Mouse (Mus musculus) CH12.LX (cell line): Measurements from ENCODE around the gene Tbl3. TPM values are rescaled to one million over a fixed set of nuclear protein-coding genes. Genes with fewer than 3 reads are reported as not detected.

Experiments
- DNase-seq: peaks from one replicate; pipeline ENCODE4 v3.0.0-alpha.2; 2013; ENCODE audit errors: extremely low read depth
- H3K27ac ChIP-seq: 2 replicates; pipeline ENCODE4 v1.5.1; 2012; ENCODE audit warnings: low read depth, mild to moderate bottlenecking, control low read depth, moderate library complexity; ENCODE audit not compliant: insufficient read depth
- H3K27me3 ChIP-seq: replicated peaks from 2 replicates; pipeline ENCODE3; 2012; ENCODE audit warnings: inconsistent platforms
- H3K36me3 ChIP-seq, 2 experiments: replicated peaks in 1 of 2; 2 replicates each; pipeline versions ENCODE3 to v1.6.1; 2012; ENCODE audit warnings: inconsistent platforms in 1 of 2, low read length in 1 of 2, mild to moderate bottlenecking in 1 of 2, mixed read lengths in 1 of 2, moderate library complexity in 1 of 2; ENCODE audit not compliant: control insufficient read depth in 1 of 2, insufficient read depth in 1 of 2
- H3K4me1 ChIP-seq, 2 experiments: 2 replicates each; pipeline ENCODE4 v1.6.1; 2012; ENCODE audit warnings: inconsistent platforms in 1 of 2, moderate library complexity in 1 of 2; ENCODE audit not compliant: insufficient read depth in 2 of 2, control insufficient read depth in 1 of 2
- H3K4me2 ChIP-seq: 2 replicates; pipeline ENCODE4 v1.6.1; 2012; ENCODE audit warnings: low read depth, mild to moderate bottlenecking, control low read depth; ENCODE audit not compliant: poor library complexity, insufficient read depth, severe bottlenecking
- H3K4me3 ChIP-seq, 3 experiments: fragments of 150-350 bp in 1 of 3; sonication (generic) in 1 of 3; replicated peaks in 1 of 3; 2 replicates each; pipeline versions ENCODE3 to v1.5.1; 2011 to 2012; ENCODE audit warnings: low read depth in 2 of 3, low read length in 2 of 3, mild to moderate bottlenecking in 2 of 3, moderate library complexity in 2 of 3, control low read depth in 1 of 3, improper control_type of control experiment in 1 of 3, inconsistent platforms in 1 of 3, mixed read lengths in 1 of 3; ENCODE audit not compliant: poor library complexity in 1 of 3
- H3K79me2 ChIP-seq: replicated peaks from 2 replicates; pipeline ENCODE4 v1.6.1; 2012; ENCODE audit warnings: mild to moderate bottlenecking, moderate library complexity; ENCODE audit not compliant: control insufficient read depth, poor library complexity, insufficient read depth, severe bottlenecking; ENCODE audit errors: extremely low read depth
- H3K9ac ChIP-seq: 2 replicates; pipeline ENCODE4 v1.6.1; 2012; ENCODE audit warnings: low read depth, mild to moderate bottlenecking, control low read depth, moderate library complexity; ENCODE audit not compliant: insufficient read depth
- H3K9me3 ChIP-seq: replicated peaks from 2 replicates; pipeline ENCODE3; 2012; ENCODE audit warnings: low read length, inconsistent platforms, mixed read lengths
- BHLHE40 ChIP-seq: IDR thresholded peaks from 2 replicates; pipeline ENCODE4 v1.6.1; 2011; ENCODE audit warnings: mild to moderate bottlenecking, low read depth, low read length, improper control_type of control experiment
- CHD1 ChIP-seq: IDR thresholded peaks from 2 replicates; pipeline ENCODE4 v1.6.1; 2012; ENCODE audit warnings: low read depth, low read length, improper control_type of control experiment, inconsistent platforms
- E2F4 ChIP-seq: IDR thresholded peaks from 2 replicates; pipeline ENCODE4 v1.6.1; 2011; ENCODE audit warnings: low read depth, low read length, improper control_type of control experiment; ENCODE audit not compliant: insufficient replicate concordance
- EP300 ChIP-seq: IDR thresholded peaks from 2 replicates; pipeline ENCODE4 v1.6.1; 2011; ENCODE audit warnings: low read length, improper control_type of control experiment
- IRF4 ChIP-seq: IDR thresholded peaks from 2 replicates; pipeline ENCODE4 v1.6.1; 2014; ENCODE audit warnings: low read depth, mild to moderate bottlenecking, inconsistent platforms, low read length, improper control_type of control experiment
- JUN ChIP-seq: IDR thresholded peaks from 2 replicates; pipeline ENCODE4 v1.6.1; 2011; ENCODE audit warnings: low read depth, mild to moderate bottlenecking, low read length, improper control_type of control experiment, moderate library complexity; ENCODE audit not compliant: insufficient read depth
- JUND ChIP-seq: conservative IDR thresholded peaks from 2 replicates; pipeline ENCODE4 v1.6.1; 2011; ENCODE audit warnings: low read depth, low read length, improper control_type of control experiment
- KAT2A ChIP-seq: IDR thresholded peaks from 2 replicates; pipeline ENCODE4 v1.6.1; 2012; ENCODE audit warnings: low read length, improper control_type of control experiment, inconsistent platforms; ENCODE audit not compliant: insufficient replicate concordance
- MAFK ChIP-seq: IDR thresholded peaks from 2 replicates; pipeline ENCODE4 v1.6.1; 2011; ENCODE audit warnings: low read length, improper control_type of control experiment; ENCODE audit not compliant: insufficient replicate concordance
- MEF2A ChIP-seq: IDR thresholded peaks from 2 replicates; pipeline ENCODE4 v1.6.1; 2014; ENCODE audit warnings: low read depth, mild to moderate bottlenecking, inconsistent platforms, low read length, improper control_type of control experiment, borderline replicate concordance
- MXI1 ChIP-seq: IDR thresholded peaks from 2 replicates; pipeline ENCODE4 v1.6.1; 2011; ENCODE audit warnings: mild to moderate bottlenecking, low read depth, low read length, improper control_type of control experiment
- MYC ChIP-seq: IDR thresholded peaks from 2 replicates; pipeline ENCODE4 v1.6.1; 2011; ENCODE audit warnings: low read depth, mild to moderate bottlenecking, improper control_type of control experiment, low read length
- NELFE ChIP-seq: IDR thresholded peaks from 2 replicates; pipeline ENCODE4 v1.6.1; 2011; ENCODE audit warnings: low read depth, low read length, improper control_type of control experiment
- RAD21 ChIP-seq: IDR thresholded peaks from 2 replicates; pipeline ENCODE4 v1.6.1; 2011; ENCODE audit warnings: low read depth, mild to moderate bottlenecking, low read length, improper control_type of control experiment, moderate library complexity
- SIN3A ChIP-seq: IDR thresholded peaks from 2 replicates; pipeline ENCODE4 v1.6.1; 2012; ENCODE audit warnings: low read length, improper control_type of control experiment, inconsistent platforms
- SMC3 ChIP-seq: IDR thresholded peaks from 2 replicates; pipeline ENCODE4 v1.6.1; 2011; ENCODE audit warnings: low read depth, low read length, improper control_type of control experiment
- TCF12 ChIP-seq: IDR thresholded peaks from 2 replicates; pipeline ENCODE4 v1.6.1; 2014; ENCODE audit warnings: low read depth, mild to moderate bottlenecking, inconsistent platforms, low read length, improper control_type of control experiment
- UBTF ChIP-seq: IDR thresholded peaks from 2 replicates; pipeline ENCODE4 v1.6.1; 2012; ENCODE audit warnings: low read depth, mild to moderate bottlenecking, inconsistent platforms, low read length, improper control_type of control experiment, moderate library complexity
- USF1 ChIP-seq: IDR thresholded peaks from 2 replicates; pipeline ENCODE4 v1.6.1; 2014; ENCODE audit warnings: low read depth, mild to moderate bottlenecking, inconsistent platforms, low read length, improper control_type of control experiment
- USF2 ChIP-seq: conservative IDR thresholded peaks from 2 replicates; pipeline ENCODE4 v1.6.1; 2011; ENCODE audit warnings: low read depth, low read length, improper control_type of control experiment
- ZMIZ1 ChIP-seq: IDR thresholded peaks from 2 replicates; pipeline ENCODE4 v1.6.1; 2012; ENCODE audit warnings: low read depth, mild to moderate bottlenecking, inconsistent platforms, low read length, improper control_type of control experiment
- dilution Hi-C: fragments of 300-500 bp; cut with MboI; formaldehyde crosslinking; loops from 2 replicates; pipeline ENCODE4 v1.14.3; 2020; ENCODE audit warnings: low sequenced_read_pairs; ENCODE audit not compliant: extremely low pct_unique_long_range_greater_than_20kb, extremely low pct_ligation_motif_present
- in situ Hi-C: fragments of 300-500 bp; cut with MboI; formaldehyde crosslinking; loops from 3 replicates; pipeline ENCODE4 v1.14.3; 2019; ENCODE audit warnings: low sequenced_read_pairs, low pct_ligation_motif_present, low pct_unique_long_range_greater_than_20kb, mixed read lengths
- polyA plus RNA-seq: library from polyadenylated mRNA; unstranded; fragments of >175 nt; gene quantifications from 2 replicates; pipeline ENCODE4 v1.2.1, GENCODE M21; 2012; ENCODE audit warnings: low read depth; ENCODE audit not compliant: insufficient read length
- total RNA-seq, 2 experiments: library from RNA; depleted of rRNA; stranded (reverse); fragments of 300-350 nt in 1 of 2; fragments of >200 nt in 1 of 2; gene quantifications; 2 replicates each; pipeline ENCODE4 v1.2.3; 2012 to 2014

The Tbl3 gene
- total and polyA plus RNA-seq, 3 experiments: 98.0 to 105 (median 104) TPM

- TF ChIP-seq USF1 (no peak), MYC (no peak), CHD1 (no peak), EP300 (no peak), MAFK (no peak), JUN (no peak), KAT2A (no peak)
- Histone ChIP-seq H3K4me1 (peaks cover 0 to 24% of the 10 kb centered on the region in 2 experiments; a peak in 2 of 4 replicates), H3K9ac (no peak overlapping the region), H3K4me2 (no peak overlapping the region), H3K9me3 (no peaks in the 10 kb centered on the region), H3K36me3 (peaks cover 0 to 7% of the 10 kb centered on the region in 2 experiments), H3K4me3 (no peak overlapping the region), H3K27me3 (no peaks in the 10 kb centered on the region), H3K79me2 (0 out of 2 replicates have a peak, but pooled peaks cover under 1% of the 10 kb centered on the region), H3K27ac (no peak overlapping the region)
- dilution Hi-C loops (no loop called here), in situ Hi-C loops (no loop called here)
- no peak for DNase-seq
These were observed 21.6 kb upstream of the Tbl3 start for GRCm38 (mm10) chr17:24729067-24729466.

- Histone ChIP-seq H3K79me2 (peaks cover 7% of the 10 kb centered on the region; the same call in 1 of the 2 replicates), H3K9ac (no peak overlapping the region), H3K4me3 (no peak overlapping the region), H3K27me3 (no peaks in the 10 kb centered on the region), H3K4me1 (peaks cover 0 to 24% of the 10 kb centered on the region in 2 experiments; a peak in 2 of 4 replicates), H3K27ac (no peak overlapping the region), H3K9me3 (no peaks in the 10 kb centered on the region), H3K36me3 (peaks cover 0 to 2% of the 10 kb centered on the region in 2 experiments), H3K4me2 (no peak overlapping the region)
- DNase-seq: no peak
- dilution Hi-C loops: no loop called here
- in situ Hi-C loops: no loop called here
- TF ChIP-seq RAD21 (no peak), USF2 (no peak), UBTF (no peak), USF1 (no peak), TCF12 (no peak), CHD1 (no peak), NELFE (no peak), ZMIZ1 (no peak), E2F4 (no peak), MEF2A (no peak), JUND (no peak), BHLHE40 (no peak), IRF4 (no peak), SIN3A (no peak), SMC3 (no peak), KAT2A (no peak), MXI1 (no peak)
These were observed 20.7 kb upstream of the Tbl3 start for GRCm38 (mm10) chr17:24728184-24728583.
